Mouse (Mus musculus): ENCODE data around the gene Slc25a30. TPM values are rescaled to one million over a fixed set of nuclear protein-coding genes. Genes with fewer than 3 reads are reported as not detected.

Gene Slc25a30
- total and polyA plus RNA-seq, 2 experiments from 2014 or later: 6.0 to 27.2 TPM

GRCm38 (mm10) chr14:75713661-75714060 lies 73.2 kb downstream of the Slc25a30 start:
- ATAC-seq (no peak), DNase-seq (ENCODE audit: low spot score) (peak; percentile 65)
- peaks cover 40% of the 10 kb centered on the region for H3K36me3 ChIP-seq (ENCODE audit: insufficient read depth, low read length)
- no peak overlapping the region for H3K27ac ChIP-seq
- peak; percentile 78 for TF ChIP-seq CTCF (IDR thresholded peaks at IDR 0.05; ENCODE audit: low read depth)
- H3K9me3 ChIP-seq (ENCODE audit: low read length): no peaks in the 10 kb centered on the region
- H3K4me1 ChIP-seq (ENCODE audit: insufficient read depth, low read length): no peaks in the 10 kb centered on the region
- H3K9ac ChIP-seq (replicated peaks; ENCODE audit: low read length): no peak overlapping the region
- H3K4me3 ChIP-seq (ENCODE audit: low read length): no peak overlapping the region
- no peak overlapping the region for H3K4me2 ChIP-seq (ENCODE audit: low read depth, low read length)
- no peaks in the 10 kb centered on the region for H3K27me3 ChIP-seq (ENCODE audit: insufficient read depth, low read length)
- WGBS: 72% methylated on average over 4 of the region's 4 CpGs

GRCm38 (mm10) chr14:75712687-75713086 lies 74.2 kb downstream of the Slc25a30 start:
- H3K27me3 ChIP-seq (ENCODE audit: insufficient read depth, low read length): no peaks in the 10 kb centered on the region
- TF ChIP-seq CTCF (IDR thresholded peaks at IDR 0.05; ENCODE audit: low read depth): no peak
- no peak for DNase-seq (ENCODE audit: low spot score)
- H3K36me3 ChIP-seq (ENCODE audit: insufficient read depth, low read length): peaks cover 32% of the 10 kb centered on the region
- 82% methylated on average over 5 of the region's 5 CpGs for WGBS
- H3K4me2 ChIP-seq (ENCODE audit: low read depth, low read length): no peak overlapping the region
- no peak overlapping the region for H3K4me3 ChIP-seq (ENCODE audit: low read length)
- H3K9ac ChIP-seq (replicated peaks; ENCODE audit: low read length): no peak overlapping the region
- no peak for ATAC-seq
- H3K9me3 ChIP-seq (ENCODE audit: low read length): no peaks in the 10 kb centered on the region
- no peak overlapping the region for H3K27ac ChIP-seq
- no peaks in the 10 kb centered on the region for H3K4me1 ChIP-seq (ENCODE audit: insufficient read depth, low read length)

GRCm38 (mm10) chr14:75711731-75712130 lies 75.1 kb downstream of the Slc25a30 start:
- Histone ChIP-seq H3K4me2 (ENCODE audit: low read depth, low read length) (no peak overlapping the region), H3K27me3 (ENCODE audit: insufficient read depth, low read length) (no peaks in the 10 kb centered on the region), H3K9me3 (ENCODE audit: low read length) (no peaks in the 10 kb centered on the region), H3K9ac (replicated peaks; ENCODE audit: low read length) (no peak overlapping the region), H3K4me1 (ENCODE audit: insufficient read depth, low read length) (no peaks in the 10 kb centered on the region), H3K4me3 (ENCODE audit: low read length) (no peak overlapping the region), H3K27ac (no peak overlapping the region), H3K36me3 (ENCODE audit: insufficient read depth, low read length) (peaks cover 28% of the 10 kb centered on the region)
- WGBS: 91% methylated on average over 3 of the region's 3 CpGs
- no peak for ATAC-seq
- DNase-seq (ENCODE audit: low spot score): no peak
- TF ChIP-seq CTCF (IDR thresholded peaks at IDR 0.05; ENCODE audit: low read depth): no peak

Other genes starting within 250 kb of the Slc25a30 start
- gene Spert, start 193.9 kb downstream of the Slc25a30 start, total RNA-seq (2014; rRNA removed): not detected in 2 replicates
- gene Spert, start 193.9 kb downstream of the Slc25a30 start, polyA plus RNA-seq (2015; fragmentation: Nextera tagmentation; extraction: Ambion mirVana): not detected in 2 replicates
- not detected in 2 replicates for gene Erich6b, start 144.8 kb downstream of the Slc25a30 start, total RNA-seq (2014; rRNA removed)
- not detected in 2 replicates for gene Erich6b, start 144.8 kb downstream of the Slc25a30 start, polyA plus RNA-seq (2015; fragmentation: Nextera tagmentation; extraction: Ambion mirVana)
- 21.2 and 21.6 TPM in 2 replicates for gene Cog3, start 32.5 kb downstream of the Slc25a30 start, total RNA-seq (2014; rRNA removed)
- gene Cog3, start 32.5 kb downstream of the Slc25a30 start, polyA plus RNA-seq (2015; fragmentation: Nextera tagmentation; extraction: Ambion mirVana): 11.1 and 12.0 TPM in 2 replicates
- 377 and 433 TPM in 2 replicates for gene Tpt1, start 58.1 kb upstream of the Slc25a30 start, total RNA-seq (2014; rRNA removed)
- 731 and 750 TPM in 2 replicates for gene Tpt1, start 58.1 kb upstream of the Slc25a30 start, polyA plus RNA-seq (2015; fragmentation: Nextera tagmentation; extraction: Ambion mirVana)
- 3.8 and 5.0 TPM in 2 replicates for gene Kctd4, start 168.0 kb upstream of the Slc25a30 start, total RNA-seq (2014; rRNA removed)
- 6.0 and 7.0 TPM in 2 replicates for gene Kctd4, start 168.0 kb upstream of the Slc25a30 start, polyA plus RNA-seq (2015; fragmentation: Nextera tagmentation; extraction: Ambion mirVana)
- gene Gtf2f2, start 223.8 kb upstream of the Slc25a30 start, total RNA-seq (2014; rRNA removed): 14.8 and 18.5 TPM in 2 replicates
- 40.9 and 41.3 TPM in 2 replicates for gene Gtf2f2, start 223.8 kb upstream of the Slc25a30 start, polyA plus RNA-seq (2015; fragmentation: Nextera tagmentation; extraction: Ambion mirVana)